Mouse (Mus musculus): ENCODE results near the gene Fsd1. TPM values are rescaled to one million over a fixed set of nuclear protein-coding genes. Genes with fewer than 3 reads are reported as not detected.
A peak's percentile ranks its signal among the peaks of the same experiment; 100 is the strongest.

Gene Fsd1
- total and polyA plus RNA-seq, 3 experiments: 0.35 to 0.61 (median 0.50) TPM

GRCm38 (mm10) chr17:55956129-55956528 lies 30.2 kb upstream of the Fsd1 start:
- H3K4me3 ChIP-seq: 0 out of 2 replicates have a peak overlapping the region, but pooled peaks have one; percentile 8
- H3K27ac ChIP-seq: no peak overlapping the region
- DNase-seq: peak; percentile 39 to 43
- H3K4me1 ChIP-seq (ENCODE audit: control insufficient read depth, insufficient read depth, low read length): peaks cover 4% of the 10 kb centered on the region
- H3K36me3 ChIP-seq (ENCODE audit: control insufficient read depth, insufficient read depth, low read length): no peaks in the 10 kb centered on the region
- H3K79me2 ChIP-seq (replicated peaks; ENCODE audit: control insufficient read depth, insufficient read depth, low read length): no peaks in the 10 kb centered on the region
- no peak overlapping the region for H3K9ac ChIP-seq (ENCODE audit: low read depth, low read length)
- intact Hi-C loops (cut with DNase I): loop anchor here (5.0 to 10.0 kb wide), 3 partner anchors 81 to 299 kb away; partner anchors contain the start of genes Fem1a, Pot1b and Sh3gl1
- TF ChIP-seq EP300 (IDR thresholded peaks at IDR 0.05; ENCODE audit: insufficient read depth, low read depth, low read length): no peak
- TF ChIP-seq CTCF (IDR thresholded peaks at IDR 0.05): no peak
- TF ChIP-seq POLR2A (IDR thresholded peaks at IDR 0.05; ENCODE audit: insufficient read depth, low read depth, low read length): no peak
- H3K27me3 ChIP-seq (ENCODE audit: control insufficient read depth, insufficient read depth, low read length): no peaks in the 10 kb centered on the region
- WGBS: 5% methylated on average over 26 of the region's 26 CpGs

GRCm38 (mm10) chr17:55956591-55956990 lies 29.7 kb upstream of the Fsd1 start:
- intact Hi-C loops (cut with DNase I): loop anchor here (5.0 to 10.0 kb wide), 3 partner anchors 81 to 298 kb away; partner anchors contain the start of genes Fem1a, Pot1b and Sh3gl1
- no peaks in the 10 kb centered on the region for H3K27me3 ChIP-seq (ENCODE audit: control insufficient read depth, insufficient read depth, low read length)
- WGBS: 28% methylated on average over 6 of the region's 6 CpGs
- no peak overlapping the region for H3K27ac ChIP-seq
- H3K4me1 ChIP-seq (ENCODE audit: control insufficient read depth, insufficient read depth, low read length): peaks cover 4% of the 10 kb centered on the region
- DNase-seq: no peak
- no peaks in the 10 kb centered on the region for H3K79me2 ChIP-seq (replicated peaks; ENCODE audit: control insufficient read depth, insufficient read depth, low read length)
- no peaks in the 10 kb centered on the region for H3K36me3 ChIP-seq (ENCODE audit: control insufficient read depth, insufficient read depth, low read length)
- H3K9ac ChIP-seq (ENCODE audit: low read depth, low read length): no peak overlapping the region
- no peak for TF ChIP-seq POLR2A (IDR thresholded peaks at IDR 0.05; ENCODE audit: insufficient read depth, low read depth, low read length)
- TF ChIP-seq EP300 (IDR thresholded peaks at IDR 0.05; ENCODE audit: insufficient read depth, low read depth, low read length): no peak
- TF ChIP-seq CTCF (IDR thresholded peaks at IDR 0.05): no peak
- no peak overlapping the region for H3K4me3 ChIP-seq

GRCm38 (mm10) chr17:55957168-55957567 lies 29.1 kb upstream of the Fsd1 start:
- TF ChIP-seq EP300 (IDR thresholded peaks at IDR 0.05; ENCODE audit: insufficient read depth, low read depth, low read length) (0 out of 2 replicates have a peak, but pooled peaks have one; percentile 29), CTCF (IDR thresholded peaks at IDR 0.05) (peak; percentile 98), POLR2A (IDR thresholded peaks at IDR 0.05; ENCODE audit: insufficient read depth, low read depth, low read length) (no peak)
- Histone ChIP-seq H3K27ac (no peak overlapping the region), H3K9ac (ENCODE audit: low read depth, low read length) (no peak overlapping the region), H3K4me1 (ENCODE audit: control insufficient read depth, insufficient read depth, low read length) (peaks cover 4% of the 10 kb centered on the region), H3K27me3 (ENCODE audit: control insufficient read depth, insufficient read depth, low read length) (no peaks in the 10 kb centered on the region), H3K79me2 (replicated peaks; ENCODE audit: control insufficient read depth, insufficient read depth, low read length) (no peaks in the 10 kb centered on the region), H3K36me3 (ENCODE audit: control insufficient read depth, insufficient read depth, low read length) (no peaks in the 10 kb centered on the region), H3K4me3 (no peak overlapping the region)
- intact Hi-C loops (cut with DNase I): loop anchor here (1.0 to 10.0 kb wide), 4 partner anchors 65 to 298 kb away; partner anchors contain the start of genes Fem1a, Pot1b, Sh3gl1 and Zfp959
- 15% methylated on average over 9 of the region's 9 CpGs for WGBS
- peak; percentile 59 to 80 for DNase-seq

- no peak for DNase-seq
- no peaks in the 10 kb centered on the region for H3K79me2 ChIP-seq (replicated peaks; ENCODE audit: control insufficient read depth, insufficient read depth, low read length)
- H3K27ac ChIP-seq: peak overlapping the region; percentile 95
- no peak overlapping the region for H3K9ac ChIP-seq (ENCODE audit: low read depth, low read length)
- H3K36me3 ChIP-seq (ENCODE audit: control insufficient read depth, insufficient read depth, low read length): no peaks in the 10 kb centered on the region
- intact Hi-C loops (cut with DNase I): loop anchor here (1.0 to 10.0 kb wide), 5 partner anchors 13 to 297 kb away; partner anchors contain the start of genes Fem1a, Pot1b, Sh3gl1 and Zfp959
- peak overlapping the region; percentile 72; the same call in 1 of the 2 replicates for H3K4me3 ChIP-seq
- no peak for TF ChIP-seq EP300 (IDR thresholded peaks at IDR 0.05; ENCODE audit: insufficient read depth, low read depth, low read length)
- no peak for TF ChIP-seq POLR2A (IDR thresholded peaks at IDR 0.05; ENCODE audit: insufficient read depth, low read depth, low read length)
- TF ChIP-seq CTCF (IDR thresholded peaks at IDR 0.05): no peak
- WGBS: 79% methylated on average over 13 of the region's 13 CpGs
- no peaks in the 10 kb centered on the region for H3K27me3 ChIP-seq (ENCODE audit: control insufficient read depth, insufficient read depth, low read length)
- peaks cover 4% of the 10 kb centered on the region for H3K4me1 ChIP-seq (ENCODE audit: control insufficient read depth, insufficient read depth, low read length)
Observed at GRCm38 (mm10) chr17:55957726-55958583, 28.4 kb upstream of the Fsd1 start.

- Histone ChIP-seq H3K36me3 (ENCODE audit: control insufficient read depth, insufficient read depth, low read length) (no peaks in the 10 kb centered on the region), H3K9ac (ENCODE audit: low read depth, low read length) (no peak overlapping the region), H3K4me1 (ENCODE audit: control insufficient read depth, insufficient read depth, low read length) (peaks cover 4% of the 10 kb centered on the region), H3K79me2 (replicated peaks; ENCODE audit: control insufficient read depth, insufficient read depth, low read length) (no peaks in the 10 kb centered on the region), H3K27me3 (ENCODE audit: control insufficient read depth, insufficient read depth, low read length) (no peaks in the 10 kb centered on the region), H3K27ac (peak overlapping the region; percentile 95), H3K4me3 (peak overlapping the region; percentile 72)
- no peak for DNase-seq
- 20% methylated on average over 2 of the region's 2 CpGs for WGBS
- intact Hi-C loops (cut with DNase I): loop anchor here (2.0 to 10.0 kb wide), 4 partner anchors 14 to 296 kb away; partner anchors contain the start of genes Fem1a, Pot1b and Sh3gl1
- no peak for TF ChIP-seq POLR2A (IDR thresholded peaks at IDR 0.05; ENCODE audit: insufficient read depth, low read depth, low read length)
- TF ChIP-seq CTCF (IDR thresholded peaks at IDR 0.05): no peak
- TF ChIP-seq EP300 (IDR thresholded peaks at IDR 0.05; ENCODE audit: insufficient read depth, low read depth, low read length): no peak
Observed at GRCm38 (mm10) chr17:55958584-55958886, 27.8 kb upstream of the Fsd1 start.

All from heart, adult 2 months (tissue).